Mouse (Mus musculus) liver, adult 2 months (tissue): Measurements from ENCODE around the gene Rab5c. TPM values are rescaled to one million over a fixed set of nuclear protein-coding genes. Genes with fewer than 3 reads are reported as not detected.

Experiments
- DNase-seq: peaks from one replicate; pipeline ENCODE4 v3.0.0-alpha.2; 2011; ENCODE audit warnings: low read depth, low spot score; ENCODE audit errors: extremely low read depth
- H3K27ac ChIP-seq: fragments of 200-500 bp; replicated peaks from 2 replicates; pipeline ENCODE4 v1.5.1; 2012; ENCODE audit warnings: low read depth, mild to moderate bottlenecking, control low read depth, inconsistent platforms, low read length; ENCODE audit not compliant: insufficient read depth
- H3K27me3 ChIP-seq: fragments of 200-500 bp; 2 replicates; pipeline ENCODE4 v1.6.1; 2012; ENCODE audit warnings: mild to moderate bottlenecking, moderate library complexity, low read length, inconsistent platforms; ENCODE audit not compliant: control insufficient read depth, insufficient read depth
- H3K36me3 ChIP-seq: fragments of 200-500 bp; 2 replicates; pipeline ENCODE4 v1.6.1; 2012; ENCODE audit warnings: low read length, inconsistent platforms; ENCODE audit not compliant: control insufficient read depth, insufficient read depth
- H3K4me1 ChIP-seq: fragments of 200-500 bp; 2 replicates; pipeline ENCODE4 v1.6.1; 2011; ENCODE audit warnings: low read length; ENCODE audit not compliant: control insufficient read depth, insufficient read depth
- H3K4me3 ChIP-seq: fragments of 200-500 bp; 2 replicates; pipeline ENCODE4 v1.5.1; 2011; ENCODE audit warnings: low read depth, mild to moderate bottlenecking, control low read depth, low read length, moderate library complexity; ENCODE audit not compliant: insufficient read depth
- H3K79me2 ChIP-seq: fragments of 200-500 bp; 2 replicates; pipeline ENCODE4 v1.6.1; 2012; ENCODE audit warnings: inconsistent platforms, mild to moderate bottlenecking, low read length, moderate library complexity; ENCODE audit not compliant: control insufficient read depth, insufficient read depth
- H3K9ac ChIP-seq: fragments of 200-500 bp; 2 replicates; pipeline ENCODE4 v1.6.1; 2012; ENCODE audit warnings: low read depth, mild to moderate bottlenecking, control low read depth, inconsistent platforms, low read length
- CTCF ChIP-seq: fragments of 200-500 bp; IDR thresholded peaks from 2 replicates; pipeline ENCODE4 v1.5.1; 2011; ENCODE audit warnings: low read depth, low read length, control low read depth
- POLR2A ChIP-seq: fragments of 200-500 bp; IDR thresholded peaks from 2 replicates; pipeline ENCODE4 v1.6.1; 2011; ENCODE audit warnings: low read length, control low read depth; ENCODE audit not compliant: insufficient read depth; ENCODE audit errors: extremely low read depth
- WGBS: fragments of 180-500 bp; shearing (Covaris S2); methylation state at CpG from one replicate; pipeline ENCODE4 v1.1.7; 2018; 5-methylcytosine and 5-hydroxymethylcytosine counted together
- polyA plus RNA-seq: library from polyadenylated mRNA; depleted of rRNA; stranded (reverse); fragments of >200 nt; gene quantifications from 2 replicates; pipeline ENCODE4 v1.2.3, GENCODE M21; 2012
- total RNA-seq: library from RNA; depleted of rRNA; stranded (reverse); fragments of >200 nt; gene quantifications from 2 replicates; pipeline ENCODE4 v1.2.3, GENCODE M21; 2014

Rab5c gene
- total and polyA plus RNA-seq, 2 experiments, result 71.3 to 149 TPM

GRCm38 (mm10) chr11:100718462-100718861 is 19.6 kb downstream of the Rab5c start:
- Histone ChIP-seq H3K9ac (no peak overlapping the region), H3K4me1 (peaks cover 13% of the 10 kb centered on the region), H3K27me3 (no peaks in the 10 kb centered on the region), H3K4me3 (no peak overlapping the region), H3K36me3 (peaks cover 14% of the 10 kb centered on the region), H3K79me2 (peaks cover 12% of the 10 kb centered on the region; the same call in 1 of the 2 replicates), H3K27ac (no peak overlapping the region)
- 96% methylated on average over 7 of the region's 7 CpGs for WGBS
- no peak for DNase-seq
- TF ChIP-seq CTCF, result no peak
- TF ChIP-seq POLR2A, result no peak

GRCm38 (mm10) chr11:100716649-100717048 is 21.4 kb downstream of the Rab5c start:
- H3K36me3 ChIP-seq, result peaks cover 14% of the 10 kb centered on the region
- peaks cover 9% of the 10 kb centered on the region; the same call in 1 of the 2 replicates for H3K79me2 ChIP-seq
- H3K4me1 ChIP-seq, result peaks cover 8% of the 10 kb centered on the region
- no peak overlapping the region for H3K27ac ChIP-seq
- 87% methylated on average over 3 of the region's 3 CpGs for WGBS
- DNase-seq, result no peak
- TF ChIP-seq CTCF, result no peak
- no peak for TF ChIP-seq POLR2A
- no peak overlapping the region for H3K9ac ChIP-seq
- no peak overlapping the region for H3K4me3 ChIP-seq
- H3K27me3 ChIP-seq, result no peaks in the 10 kb centered on the region

- Histone ChIP-seq H3K4me1 (peaks cover 8% of the 10 kb centered on the region), H3K79me2 (peaks cover 9% of the 10 kb centered on the region; the same call in 1 of the 2 replicates), H3K27ac (no peak overlapping the region), H3K36me3 (peaks cover 14% of the 10 kb centered on the region), H3K4me3 (no peak overlapping the region), H3K9ac (no peak overlapping the region), H3K27me3 (no peaks in the 10 kb centered on the region)
- 93% methylated on average over 6 of the region's 6 CpGs for WGBS
- DNase-seq, result no peak
- TF ChIP-seq POLR2A (no peak), CTCF (no peak)
Observed at GRCm38 (mm10) chr11:100714948-100715347, 23.1 kb downstream of the Rab5c start.

- Histone ChIP-seq H3K4me1 (peaks cover 5% of the 10 kb centered on the region), H3K36me3 (peaks cover 14% of the 10 kb centered on the region), H3K9ac (0 out of 2 replicates have a peak overlapping the region, but pooled peaks have one; percentile 7), H3K27ac (peak overlapping the region; percentile 53), H3K4me3 (no peak overlapping the region), H3K27me3 (no peaks in the 10 kb centered on the region), H3K79me2 (peaks cover 7% of the 10 kb centered on the region; the same call in 1 of the 2 replicates)
- TF ChIP-seq CTCF, result peak; percentile 83
- no peak for TF ChIP-seq POLR2A
- DNase-seq, result peak; percentile 59
- 45% methylated on average over 6 of the region's 6 CpGs for WGBS
Observed at GRCm38 (mm10) chr11:100714534-100714915, 23.5 kb downstream of the Rab5c start.

- no peak for DNase-seq
- Histone ChIP-seq H3K27me3 (no peaks in the 10 kb centered on the region), H3K4me3 (peak within 1 kb of the TSS; percentile 34), H3K36me3 (peaks cover 14% of the 10 kb centered on the region), H3K79me2 (peaks cover 7% of the 10 kb centered on the region; the same call in 1 of the 2 replicates), H3K4me1 (peaks cover 5% of the 10 kb centered on the region), H3K9ac (peak within 1 kb of the TSS; percentile 64), H3K27ac (peak within 1 kb of the TSS; percentile 53)
- WGBS, result 39% methylated on average over 38 of the region's 38 CpGs
- no peak for TF ChIP-seq CTCF
- peak; percentile 60; the same call in 1 of the 2 replicates for TF ChIP-seq POLR2A
Observed at GRCm38 (mm10) chr11:100713735-100714533, 24.1 kb downstream of the Rab5c start, which contains the start of gene Hspb9. TSS of gene Hspb9 (plus strand) at chr11:100713850.

- no peaks in the 10 kb centered on the region for H3K27me3 ChIP-seq
- H3K4me1 ChIP-seq, result peaks cover 5% of the 10 kb centered on the region
- H3K79me2 ChIP-seq, result peaks cover 7% of the 10 kb centered on the region; the same call in 1 of the 2 replicates
- H3K4me3 ChIP-seq, result no peak overlapping the region
- TF ChIP-seq CTCF, result no peak
- TF ChIP-seq POLR2A, result no peak
- peaks cover 12% of the 10 kb centered on the region; the same call in 1 of the 2 replicates for H3K36me3 ChIP-seq
- DNase-seq, result no peak
- H3K27ac ChIP-seq, result peak overlapping the region; percentile 21
- H3K9ac ChIP-seq, result no peak overlapping the region
- 76% methylated on average over 4 of the region's 4 CpGs for WGBS
Observed at GRCm38 (mm10) chr11:100713174-100713573, 24.8 kb downstream of the Rab5c start.
